Mouse (Mus musculus) ES-Bruce4 (cell line): ENCODE results near the gene Ankrd6.

Source experiments
- CTCF ChIP-seq: IDR thresholded peaks from one replicate; pipeline ENCODE4 v1.8.1; 2011; ENCODE audit warnings: low read depth, low read length
- EP300 ChIP-seq: IDR thresholded peaks from 2 replicates; pipeline ENCODE4 v1.6.1; 2011; ENCODE audit warnings: low read depth, low read length; ENCODE audit not compliant: insufficient read depth
- POLR2A ChIP-seq: IDR thresholded peaks from one replicate; pipeline ENCODE4 v1.8.1; 2011; ENCODE audit warnings: low read length; ENCODE audit not compliant: insufficient read depth

GRCm38 (mm10) chr4:32903826-32904225 lies 46.8 kb downstream of the Ankrd6 start:
- TF ChIP-seq POLR2A (no peak), EP300 (no peak), CTCF (no peak)
